8 mouse cellular contexts compared by ENCODE assay signal in genomic region chrX:136868061-136869040, GRCm38 (mm10). TPM values are rescaled to one million over a fixed set of nuclear protein-coding genes. Genes with fewer than 3 reads are reported as not detected.
DNase-seq lines count a peak whose midpoint lies in the region; ATAC-seq and TF ChIP-seq lines count a peak whose summit lies in the region.

Gene Rab9b, minus strand, starts transcription at chrX:136868755.

- H3K9ac ChIP-seq in kidney, embryonic 15.5 days = 0 out of 2 replicates have a peak within 1 kb of the TSS, but pooled peaks have one; percentile 10
- H3K9ac ChIP-seq in forebrain, embryonic 14.5 days (ENCODE audit: low read length) = peak within 1 kb of the TSS; percentile 71
- H3K9ac ChIP-seq in intestine, postnatal 0 days (ENCODE audit: low read depth, low read length) = 0 out of 2 replicates have a peak within 1 kb of the TSS, but pooled peaks have one; percentile 17
- 0 out of 2 replicates have a peak within 1 kb of the TSS, but pooled peaks have one; percentile 10 for H3K9ac ChIP-seq in limb, embryonic 15.5 days
- peak within 1 kb of the TSS; percentile 58 for H3K9ac ChIP-seq in neural tube, embryonic 15.5 days (replicated peaks)

- H3K27me3 ChIP-seq in kidney, embryonic 15.5 days = peaks cover 43% of the 10 kb centered on the region
- no peaks in the 10 kb centered on the region for H3K27me3 ChIP-seq in forebrain, embryonic 14.5 days (replicated peaks; ENCODE audit: control insufficient read depth, insufficient read depth, low read length)
- H3K27me3 ChIP-seq in intestine, postnatal 0 days (replicated peaks; ENCODE audit: control insufficient read depth, insufficient read depth, low read length) = no peaks in the 10 kb centered on the region
- peaks cover 5% of the 10 kb centered on the region; the same call in 1 of the 2 replicates for H3K27me3 ChIP-seq in limb, embryonic 15.5 days
- no peaks in the 10 kb centered on the region for H3K27me3 ChIP-seq in neural tube, embryonic 15.5 days (replicated peaks)

- no peak for TF ChIP-seq CTCF in intestine, postnatal 0 days (IDR thresholded peaks at IDR 0.05; ENCODE audit: low read depth)

- DNase-seq in kidney, adult 9 months = no peak
- DNase-seq in cerebellum, adult 11 months = peak; percentile 58
- DNase-seq in forebrain, embryonic 14.5 days (ENCODE audit: low spot score) = peak; percentile 67
- DNase-seq in spleen, adult 18-20 months = no peak

- 18% methylated on average over 34 of the region's 36 CpGs for WGBS in kidney, embryonic 15.5 days
- WGBS in forebrain, embryonic 14.5 days = 27% methylated on average over 34 of the region's 36 CpGs
- 17% methylated on average over 35 of the region's 36 CpGs for WGBS in intestine, postnatal 0 days
- 16% methylated on average over 36 of the region's 36 CpGs for WGBS in limb, embryonic 15.5 days
- 14% methylated on average over 26 of the region's 36 CpGs for WGBS in neural tube, embryonic 15.5 days

- H3K4me1 ChIP-seq in kidney, embryonic 15.5 days = no peaks in the 10 kb centered on the region
- H3K4me1 ChIP-seq in forebrain, embryonic 14.5 days (ENCODE audit: control insufficient read depth, insufficient read depth, low read length) = no peaks in the 10 kb centered on the region
- H3K4me1 ChIP-seq in intestine, postnatal 0 days (replicated peaks; ENCODE audit: control insufficient read depth, insufficient read depth, low read length) = no peaks in the 10 kb centered on the region
- H3K4me1 ChIP-seq in limb, embryonic 15.5 days = no peaks in the 10 kb centered on the region
- H3K4me1 ChIP-seq in neural tube, embryonic 15.5 days = no peaks in the 10 kb centered on the region

- peak; percentile 81 for ATAC-seq in kidney, embryonic 15.5 days (replicated peaks; ENCODE audit: low FRiP score)
- ATAC-seq in forebrain, embryonic 14.5 days = peak; percentile 92
- ATAC-seq in intestine, postnatal 0 days = 0 out of 2 replicates have a peak, but pooled peaks have one; percentile 45
- ATAC-seq in limb, embryonic 15.5 days (ENCODE audit: insufficient number of reproducible peaks, low FRiP score, low TSS enrichment, low read depth) = no peak
- peak; percentile 96 for ATAC-seq in neural tube, embryonic 15.5 days (ENCODE audit: low FRiP score)

- H3K4me2 ChIP-seq in kidney, embryonic 15.5 days = peak within 1 kb of the TSS; percentile 74
- H3K4me2 ChIP-seq in forebrain, embryonic 14.5 days (ENCODE audit: low read length) = peak within 1 kb of the TSS; percentile 51
- peak within 1 kb of the TSS; percentile 70 for H3K4me2 ChIP-seq in intestine, postnatal 0 days (replicated peaks; ENCODE audit: low read depth)
- peak within 1 kb of the TSS; percentile 66 for H3K4me2 ChIP-seq in limb, embryonic 15.5 days
- peak within 1 kb of the TSS; percentile 54 for H3K4me2 ChIP-seq in neural tube, embryonic 15.5 days

- no peaks in the 10 kb centered on the region for H3K36me3 ChIP-seq in kidney, embryonic 15.5 days
- no peaks in the 10 kb centered on the region for H3K36me3 ChIP-seq in forebrain, embryonic 14.5 days (ENCODE audit: control insufficient read depth, insufficient read depth, low read length)
- no peaks in the 10 kb centered on the region for H3K36me3 ChIP-seq in intestine, postnatal 0 days (ENCODE audit: control insufficient read depth, insufficient read depth)
- H3K36me3 ChIP-seq in limb, embryonic 15.5 days = no peaks in the 10 kb centered on the region
- no peaks in the 10 kb centered on the region for H3K36me3 ChIP-seq in neural tube, embryonic 15.5 days

- no peaks in the 10 kb centered on the region for H3K9me3 ChIP-seq in kidney, embryonic 15.5 days (replicated peaks)
- no peaks in the 10 kb centered on the region for H3K9me3 ChIP-seq in forebrain, embryonic 14.5 days (replicated peaks; ENCODE audit: control insufficient read depth, low read length)
- no peaks in the 10 kb centered on the region for H3K9me3 ChIP-seq in intestine, postnatal 0 days (ENCODE audit: control insufficient read depth)
- no peaks in the 10 kb centered on the region for H3K9me3 ChIP-seq in limb, embryonic 15.5 days
- H3K9me3 ChIP-seq in neural tube, embryonic 15.5 days (replicated peaks) = no peaks in the 10 kb centered on the region

- no peak within 1 kb of the TSS for H3K27ac ChIP-seq in kidney, embryonic 15.5 days
- peak within 1 kb of the TSS; percentile 27; the same call in 1 of the 2 replicates for H3K27ac ChIP-seq in forebrain, embryonic 14.5 days (ENCODE audit: low read depth, low read length)
- H3K27ac ChIP-seq in intestine, postnatal 0 days (ENCODE audit: low read depth, low read length) = no peak within 1 kb of the TSS
- no peak within 1 kb of the TSS for H3K27ac ChIP-seq in limb, embryonic 15.5 days
- H3K27ac ChIP-seq in neural tube, embryonic 15.5 days (replicated peaks) = peak within 1 kb of the TSS; percentile 77

- H3K4me3 ChIP-seq in kidney, embryonic 15.5 days (replicated peaks) = peak within 1 kb of the TSS; percentile 46
- peak within 1 kb of the TSS; percentile 52 for H3K4me3 ChIP-seq in forebrain, embryonic 14.5 days (ENCODE audit: low read depth, low read length)
- peak within 1 kb of the TSS; percentile 38 for H3K4me3 ChIP-seq in intestine, postnatal 0 days (ENCODE audit: low read depth, low read length)
- peak within 1 kb of the TSS; percentile 44 for H3K4me3 ChIP-seq in limb, embryonic 15.5 days
- peak within 1 kb of the TSS; percentile 53 for H3K4me3 ChIP-seq in neural tube, embryonic 15.5 days (replicated peaks)

RNA-seq across cellular contexts. Expression of gene Rab9b, which starts in this region (rescaled TPM):
- polyA plus RNA-seq in kidney, embryonic 15.5 days (2015; fragmentation: Nextera tagmentation; extraction: Ambion mirVana) = 0.19 and 0.25 TPM in 2 replicates
- 6.3 and 10.2 TPM in 2 replicates for polyA plus RNA-seq in forebrain, embryonic 14.5 days (2014; fragmentation: Nextera tagmentation; extraction: Ambion mirVana)
- polyA plus RNA-seq in intestine, postnatal 0 days (2015; fragmentation: Nextera tagmentation; extraction: Ambion mirVana) = 0.21 and 0.27 TPM in 2 replicates
- 0.31 and 0.44 TPM in 2 replicates for polyA plus RNA-seq in limb, embryonic 15.5 days (2015; fragmentation: Nextera tagmentation; extraction: Ambion mirVana)
- polyA plus RNA-seq in neural tube, embryonic 15.5 days (2015; fragmentation: Nextera tagmentation; extraction: Ambion mirVana) = 22.1 and 22.2 TPM in 2 replicates

Comparison
In these comparisons a context has a peak if more than half of its experiments do, and no peak if none do; other contexts are left out.
1. Peak in ATAC-seq, H3K4me3 ChIP-seq, H3K9ac ChIP-seq and H3K4me2 ChIP-seq in kidney, embryonic 15.5 days; RNA of the gene not detected or under 1 TPM.
2. Peak in ATAC-seq, H3K4me3 ChIP-seq, H3K9ac ChIP-seq and H3K4me2 ChIP-seq in intestine, postnatal 0 days; RNA of the gene not detected or under 1 TPM.
3. H3K27ac ChIP-seq: peak in forebrain, embryonic 14.5 days (single experiment) and neural tube, embryonic 15.5 days (single experiment); none in kidney, embryonic 15.5 days (single experiment), intestine, postnatal 0 days (single experiment) and limb, embryonic 15.5 days (single experiment).
4. H3K9ac ChIP-seq: peak in every context shown above with its lines; median percentile 71 in forebrain, embryonic 14.5 days; 58 in neural tube, embryonic 15.5 days; 17 in intestine, postnatal 0 days; 10 in kidney, embryonic 15.5 days; 10 in limb, embryonic 15.5 days.
5. DNase-seq: peak in cerebellum, adult 11 months (single experiment) and forebrain, embryonic 14.5 days (single experiment); none in kidney, adult 9 months (single experiment) and spleen, adult 18-20 months (0 of 2).
6. Peak in every context shown above with its lines, with median percentiles within 50 percentile points of each other: H3K4me2 ChIP-seq and H3K4me3 ChIP-seq.